Mouse (Mus musculus): ENCODE measurements around the gene Gusb.
"Not testable (repeated sequence)": the region's sequence is repeated elsewhere in the genome, so short reads cannot be mapped to it uniquely, and the experiment has no call there.

- TF ChIP-seq CTCF (IDR thresholded peaks at IDR 0.05; ENCODE audit: low read depth), result 0 out of 2 replicates have a peak, but pooled peaks have one; percentile 13
- not testable (repeated sequence) for TF ChIP-seq EP300 (IDR thresholded peaks at IDR 0.05; ENCODE audit: low read depth)
These were observed 33.5 kb upstream of the Gusb start for GRCm38 (mm10) chr5:130036300-130036699.

Data from heart, postnatal 0 days (tissue).